Mouse (Mus musculus) heart, embryonic 16.5 days (tissue): Measurements from ENCODE around the gene Zfp106. TPM values are rescaled to one million over a fixed set of nuclear protein-coding genes. Genes with fewer than 3 reads are reported as not detected.

ENCODE experiments used
- ATAC-seq: fragments of 200-750 bp; cut with Nextera tagmentation; replicated peaks from 2 replicates; pipeline ENCODE4 v1.8.0; 2017; ENCODE audit warnings: moderate number of reproducible peaks; ENCODE audit not compliant: insufficient read depth, low FRiP score; ENCODE audit errors: extremely low read depth
- H3K27ac ChIP-seq: fragments of 300-500 bp; sonication (generic); 2 replicates; pipeline ENCODE4 v1.5.1; 2014; ENCODE audit warnings: mild to moderate bottlenecking, low read length, control low read depth, moderate library complexity
- H3K27me3 ChIP-seq: fragments of 300-500 bp; sonication (generic); 2 replicates; pipeline ENCODE4 v1.6.1; 2014; ENCODE audit warnings: low read length, mixed read lengths; ENCODE audit not compliant: control insufficient read depth, insufficient read depth
- H3K36me3 ChIP-seq: fragments of 300-500 bp; sonication (generic); 2 replicates; pipeline ENCODE4 v1.6.1; 2014; ENCODE audit not compliant: control insufficient read depth, insufficient read depth
- H3K4me1 ChIP-seq: fragments of 300-500 bp; sonication (generic); 2 replicates; pipeline ENCODE4 v1.6.1; 2014; ENCODE audit warnings: low read length, mixed read lengths; ENCODE audit not compliant: control insufficient read depth, insufficient read depth
- H3K4me2 ChIP-seq: fragments of 300-500 bp; sonication (generic); 2 replicates; pipeline ENCODE4 v1.6.1; 2014; ENCODE audit warnings: low read depth, mild to moderate bottlenecking, control low read depth, low read length
- H3K4me3 ChIP-seq: fragments of 300-500 bp; sonication (generic); 2 replicates; pipeline ENCODE4 v1.5.1; 2014; ENCODE audit warnings: mild to moderate bottlenecking, control low read depth, low read length
- H3K9ac ChIP-seq: fragments of 300-500 bp; sonication (generic); 2 replicates; pipeline ENCODE4 v1.6.1; 2014; ENCODE audit warnings: low read length, control low read depth
- H3K9me3 ChIP-seq: fragments of 300-500 bp; sonication (generic); replicated peaks from 2 replicates; pipeline ENCODE4 v1.6.1; 2016; ENCODE audit warnings: low read length; ENCODE audit not compliant: control insufficient read depth
- WGBS: fragments of 180-500 bp; shearing (Covaris S2); extraction: QIAGEN DNeasy Blood & Tissue Kit; methylation state at CpG from one replicate; pipeline ENCODE4 v1.1.7; 2014; 5-methylcytosine and 5-hydroxymethylcytosine counted together
- polyA plus RNA-seq: library from polyadenylated mRNA; unstranded; fragments of >200 nt; fragmentation: Nextera tagmentation; extraction: Ambion mirVana; gene quantifications from 2 replicates; pipeline ENCODE4 v1.2.1, GENCODE M21; 2015

Gene Zfp106
- polyA plus RNA-seq, 1 experiment from 2014 or later, result 35.8 TPM

- WGBS, result 77% methylated on average over 13 of the region's 13 CpGs
- Histone ChIP-seq H3K4me2 (no peak overlapping the region), H3K4me3 (no peak overlapping the region), H3K4me1 (no peaks in the 10 kb centered on the region), H3K27me3 (no peaks in the 10 kb centered on the region), H3K36me3 (no peaks in the 10 kb centered on the region), H3K27ac (no peak overlapping the region), H3K9ac (no peak overlapping the region), H3K9me3 (0 out of 2 replicates have a peak, but pooled peaks cover 2% of the 10 kb centered on the region)
- ATAC-seq, result no peak
Measured at GRCm38 (mm10) chr2:120476277-120477087, 87.2 kb downstream of the Zfp106 start.

- 78% methylated on average over 4 of the region's 4 CpGs for WGBS
- H3K27ac ChIP-seq, result no peak overlapping the region
- H3K9ac ChIP-seq, result no peak overlapping the region
- no peak overlapping the region for H3K4me2 ChIP-seq
- H3K27me3 ChIP-seq, result no peaks in the 10 kb centered on the region
- no peaks in the 10 kb centered on the region for H3K36me3 ChIP-seq
- H3K4me3 ChIP-seq, result no peak overlapping the region
- 0 out of 2 replicates have a peak, but pooled peaks cover 2% of the 10 kb centered on the region for H3K9me3 ChIP-seq
- no peaks in the 10 kb centered on the region for H3K4me1 ChIP-seq
- no peak for ATAC-seq
Measured at GRCm38 (mm10) chr2:120470856-120471255, 92.8 kb downstream of the Zfp106 start.

DNA sequence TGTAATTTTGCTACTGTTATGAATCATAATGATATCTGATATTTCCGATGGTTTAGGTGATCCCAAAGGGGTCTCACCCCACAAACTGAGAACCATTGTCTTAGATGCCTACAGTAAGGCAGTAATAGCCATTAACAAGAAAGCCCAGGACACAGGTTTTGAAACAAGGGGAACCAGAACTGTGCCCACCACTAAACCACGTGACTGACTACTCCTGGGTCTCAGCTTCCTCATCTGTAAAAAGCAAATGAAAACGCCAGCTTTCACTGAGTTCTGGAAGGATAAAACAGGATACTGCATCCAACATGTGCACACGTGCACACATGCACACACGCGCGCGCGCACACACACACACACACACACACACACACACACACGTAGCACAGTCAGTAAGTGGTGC lies 93.9 kb downstream of the Zfp106 start:
- Histone ChIP-seq H3K36me3 (no peaks in the 10 kb centered on the region), H3K4me3 (no peak overlapping the region), H3K27ac (no peak overlapping the region), H3K4me1 (no peaks in the 10 kb centered on the region), H3K4me2 (no peak overlapping the region), H3K27me3 (no peaks in the 10 kb centered on the region), H3K9ac (no peak overlapping the region), H3K9me3 (0 out of 2 replicates have a peak, but pooled peaks cover 2% of the 10 kb centered on the region)
- WGBS, result 86% methylated on average over 10 of the region's 10 CpGs
- ATAC-seq, result no peak

DNA sequence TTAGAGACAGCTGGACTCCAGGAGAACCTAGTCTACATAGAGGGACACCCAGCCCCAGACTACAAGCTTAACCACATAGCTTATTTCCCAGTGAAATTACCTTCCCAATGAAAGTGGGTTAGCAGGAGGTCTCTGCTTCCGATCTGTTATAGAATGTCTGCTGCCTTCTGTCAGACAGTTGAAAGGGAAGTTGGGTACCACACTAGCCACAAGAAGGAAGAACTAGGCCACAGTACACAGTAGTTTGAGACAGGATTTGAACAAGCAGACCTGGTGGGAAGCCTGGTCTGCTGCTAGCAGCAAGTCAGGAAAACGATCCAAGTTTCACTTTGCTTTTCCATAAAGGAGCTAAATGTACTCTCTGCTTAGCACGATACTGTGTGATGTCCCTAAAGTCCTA lies 94.4 kb downstream of the Zfp106 start:
- H3K4me3 ChIP-seq, result no peak overlapping the region
- 84% methylated on average over 3 of the region's 3 CpGs for WGBS
- H3K27ac ChIP-seq, result no peak overlapping the region
- no peaks in the 10 kb centered on the region for H3K27me3 ChIP-seq
- 0 out of 2 replicates have a peak, but pooled peaks cover 2% of the 10 kb centered on the region for H3K9me3 ChIP-seq
- no peaks in the 10 kb centered on the region for H3K36me3 ChIP-seq
- H3K4me2 ChIP-seq, result no peak overlapping the region
- no peak overlapping the region for H3K9ac ChIP-seq
- H3K4me1 ChIP-seq, result no peaks in the 10 kb centered on the region
- ATAC-seq, result no peak

GRCm38 (mm10) chr2:120468011-120468410 lies 95.6 kb downstream of the Zfp106 start:
- Histone ChIP-seq H3K9me3 (0 out of 2 replicates have a peak, but pooled peaks cover 2% of the 10 kb centered on the region), H3K4me1 (peaks cover 10% of the 10 kb centered on the region), H3K9ac (no peak overlapping the region), H3K27ac (no peak overlapping the region), H3K4me2 (no peak overlapping the region), H3K36me3 (no peaks in the 10 kb centered on the region), H3K27me3 (no peaks in the 10 kb centered on the region), H3K4me3 (no peak overlapping the region)
- ATAC-seq, result no peak

- Histone ChIP-seq H3K9me3 (no peaks in the 10 kb centered on the region), H3K4me2 (no peak overlapping the region), H3K27ac (no peak overlapping the region), H3K4me1 (peaks cover 10% of the 10 kb centered on the region), H3K9ac (no peak overlapping the region), H3K27me3 (no peaks in the 10 kb centered on the region), H3K36me3 (no peaks in the 10 kb centered on the region), H3K4me3 (no peak overlapping the region)
- 78% methylated on average over 5 of the region's 5 CpGs for WGBS
- no peak for ATAC-seq
Measured at GRCm38 (mm10) chr2:120465397-120465785, 98.3 kb downstream of the Zfp106 start.

GRCm38 (mm10) chr2:120464732-120465396 lies 98.8 kb downstream of the Zfp106 start:
- ATAC-seq, result no peak

GRCm38 (mm10) chr2:120464091-120464490 lies 99.6 kb downstream of the Zfp106 start:
- no peak for ATAC-seq
- H3K4me1 ChIP-seq, result peaks cover 10% of the 10 kb centered on the region
- 67% methylated on average over 8 of the region's 8 CpGs for WGBS
- no peak overlapping the region for H3K9ac ChIP-seq
- no peaks in the 10 kb centered on the region for H3K27me3 ChIP-seq
- H3K9me3 ChIP-seq, result no peaks in the 10 kb centered on the region
- no peak overlapping the region for H3K27ac ChIP-seq
- H3K4me2 ChIP-seq, result no peak overlapping the region
- H3K4me3 ChIP-seq, result no peak overlapping the region
- no peaks in the 10 kb centered on the region for H3K36me3 ChIP-seq

More at GRCm38 (mm10) chr2:120464732-120465396, 98.8 kb downstream of the Zfp106 start:
- Histone ChIP-seq H3K27ac (no peak overlapping the region), H3K36me3 (no peaks in the 10 kb centered on the region), H3K4me1 (peaks cover 10% of the 10 kb centered on the region), H3K4me2 (no peak overlapping the region), H3K27me3 (no peaks in the 10 kb centered on the region), H3K9ac (no peak overlapping the region), H3K4me3 (no peak overlapping the region), H3K9me3 (no peaks in the 10 kb centered on the region)
- 85% methylated on average over 2 of the region's 2 CpGs for WGBS

DNA sequence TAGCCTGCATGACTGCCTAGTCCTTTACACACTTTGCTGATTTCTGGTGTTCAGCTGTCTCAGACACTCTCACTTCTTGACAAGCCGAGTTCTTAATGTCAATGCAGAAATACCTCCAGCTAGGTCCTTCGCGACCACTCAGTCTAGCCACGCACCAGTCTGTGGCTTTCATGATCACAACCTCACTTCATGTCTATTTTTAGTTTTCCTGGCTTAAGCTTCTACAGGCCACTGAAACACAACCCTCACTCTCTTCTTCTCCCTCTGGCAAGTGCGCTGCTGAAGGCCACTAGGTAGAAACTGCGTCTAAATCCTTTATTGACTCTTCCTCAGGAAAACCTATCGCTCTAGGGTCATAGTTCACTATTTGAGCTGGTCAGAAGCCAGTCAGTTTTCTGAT lies 100.3 kb downstream of the Zfp106 start:
- Histone ChIP-seq H3K9ac (no peak overlapping the region), H3K27ac (peak overlapping the region; percentile 38; the same call in 1 of the 2 replicates), H3K4me2 (peak overlapping the region; percentile 14; the same call in 1 of the 2 replicates), H3K4me1 (peaks cover 10% of the 10 kb centered on the region), H3K9me3 (no peaks in the 10 kb centered on the region), H3K36me3 (no peaks in the 10 kb centered on the region), H3K27me3 (no peaks in the 10 kb centered on the region), H3K4me3 (no peak overlapping the region)
- 40% methylated on average over 7 of the region's 7 CpGs for WGBS
- no peak; the same call in 1 of the 2 replicates for ATAC-seq
